Mouse (Mus musculus): ENCODE data around the gene Mab21l3.

Mab21l3 gene

DNA sequence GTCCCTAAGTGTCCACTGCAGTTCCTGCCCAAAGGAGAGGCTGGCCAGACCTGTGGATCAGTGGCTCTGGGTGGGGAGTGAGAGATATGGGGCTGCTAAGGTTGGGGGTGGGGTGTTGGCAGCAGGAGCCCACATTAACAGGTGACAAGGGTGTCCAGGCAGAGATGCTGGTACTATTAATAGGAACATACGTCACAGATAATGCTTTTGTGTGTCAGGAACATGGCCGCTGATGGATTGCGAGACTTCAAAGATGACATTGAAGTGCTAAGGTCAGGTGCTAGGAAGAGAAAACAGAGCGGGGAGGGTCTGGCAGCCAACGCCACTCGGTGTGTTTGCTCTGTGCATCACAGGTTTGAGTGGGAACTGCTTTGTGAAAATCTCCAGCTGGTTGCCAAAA is 44.4 kb downstream of the Mab21l3 start:
- no peak for DNase-seq (ENCODE audit: low spot score in 2 of 2)

DNA sequence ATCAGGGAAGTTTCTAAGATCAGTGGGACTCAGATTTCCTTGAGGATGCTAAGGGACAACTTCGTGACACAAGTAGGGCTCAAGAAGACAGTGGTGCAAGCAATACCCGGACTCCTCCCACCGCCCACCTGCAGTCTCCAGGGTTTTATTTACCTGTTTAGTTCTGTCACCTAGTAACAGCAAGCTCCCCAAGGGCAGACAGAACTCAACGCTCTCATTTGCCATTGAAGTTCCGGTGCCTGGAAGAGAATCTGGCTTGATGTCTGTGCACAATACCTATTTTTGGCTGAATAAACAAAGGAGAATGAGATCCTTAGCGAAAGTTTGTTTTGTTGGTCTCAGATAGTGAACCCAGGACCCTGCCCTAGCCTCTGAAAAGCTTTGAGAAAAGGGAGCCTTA is 45.0 kb downstream of the Mab21l3 start:
- DNase-seq (ENCODE audit: low spot score in 2 of 2) = no peak

DNA sequence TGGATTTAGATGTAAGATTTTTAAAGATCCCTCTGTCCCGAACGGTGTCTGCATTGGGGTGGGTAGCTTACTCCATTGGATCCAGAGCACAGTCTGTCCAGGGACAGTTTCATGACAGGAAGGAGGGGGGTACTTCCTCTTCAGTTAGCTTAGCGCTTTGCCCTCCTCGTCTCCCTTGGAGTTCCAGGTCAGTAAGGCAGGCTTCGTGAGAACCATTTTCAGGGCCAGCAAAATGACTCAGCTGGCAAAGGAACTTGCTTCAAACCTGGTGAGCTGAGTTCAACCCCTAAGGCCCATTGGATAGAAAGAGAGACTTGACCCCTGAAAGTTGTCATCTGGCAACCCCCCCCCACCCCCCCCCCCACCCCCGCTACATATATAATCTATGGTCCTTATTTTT is 46.0 kb downstream of the Mab21l3 start:
- DNase-seq (ENCODE audit: low spot score in 2 of 2) = no peak

DNA sequence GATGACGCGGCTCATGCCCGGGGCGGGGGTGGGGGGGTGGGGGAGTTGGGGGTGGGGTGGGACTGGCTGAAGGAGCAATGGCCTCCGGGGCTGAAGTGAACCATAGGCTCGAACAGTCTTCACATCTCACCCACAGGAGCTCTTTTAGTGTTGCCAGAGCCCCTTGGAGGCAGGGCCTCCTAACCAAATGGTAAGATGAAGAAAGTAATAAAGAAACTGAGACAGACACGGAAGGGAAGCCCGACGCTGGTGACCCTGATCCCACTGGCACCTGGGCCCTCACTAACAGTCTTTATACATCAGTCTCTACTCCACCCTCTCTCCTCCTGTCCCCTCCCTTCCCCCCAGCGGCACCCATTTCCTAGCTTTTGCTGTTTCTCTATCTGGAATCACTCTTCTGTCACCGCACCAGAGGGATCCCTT is 48.2 kb downstream of the Mab21l3 start:
- peak; percentile 39 to 40 for DNase-seq (ENCODE audit: low spot score in 2 of 2)

DNA sequence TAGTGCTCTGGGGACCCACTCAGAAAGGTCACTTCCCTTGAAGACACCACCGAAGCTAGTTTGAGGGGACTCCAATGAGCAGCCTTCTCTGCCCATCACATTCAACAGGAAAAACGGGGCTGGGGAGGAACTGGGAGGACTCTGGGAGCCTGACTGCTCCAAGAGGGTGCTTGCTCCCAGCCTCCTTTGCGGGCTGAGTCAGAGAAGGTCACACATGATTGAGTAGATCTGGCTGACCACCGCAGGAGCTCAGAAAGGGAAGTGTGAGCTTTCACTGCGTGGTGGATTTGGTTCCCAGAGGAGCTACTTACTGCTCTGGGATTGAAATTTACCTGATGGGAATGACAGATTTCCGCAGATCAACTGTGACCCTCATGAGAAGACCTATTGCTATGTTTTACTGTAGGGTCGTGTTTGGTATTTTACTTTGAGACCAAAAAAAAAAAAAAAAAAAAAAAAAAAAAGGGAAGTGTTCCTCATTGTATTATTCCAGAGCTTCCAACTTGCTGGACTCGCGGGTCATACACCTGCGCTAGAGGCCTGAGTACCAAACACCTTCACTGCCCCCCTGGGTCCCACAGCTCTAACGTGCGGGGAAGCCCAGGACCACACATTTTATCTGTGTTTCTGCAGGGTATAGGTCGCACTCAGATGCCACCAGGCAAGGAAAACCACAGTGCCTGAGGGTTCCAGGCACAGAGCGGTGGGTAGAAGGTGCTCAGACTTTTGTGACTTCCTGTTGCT is 48.7 kb downstream of the Mab21l3 start:
- DNase-seq (ENCODE audit: low spot score in 2 of 2) = peak; percentile 67 to 75

DNA sequence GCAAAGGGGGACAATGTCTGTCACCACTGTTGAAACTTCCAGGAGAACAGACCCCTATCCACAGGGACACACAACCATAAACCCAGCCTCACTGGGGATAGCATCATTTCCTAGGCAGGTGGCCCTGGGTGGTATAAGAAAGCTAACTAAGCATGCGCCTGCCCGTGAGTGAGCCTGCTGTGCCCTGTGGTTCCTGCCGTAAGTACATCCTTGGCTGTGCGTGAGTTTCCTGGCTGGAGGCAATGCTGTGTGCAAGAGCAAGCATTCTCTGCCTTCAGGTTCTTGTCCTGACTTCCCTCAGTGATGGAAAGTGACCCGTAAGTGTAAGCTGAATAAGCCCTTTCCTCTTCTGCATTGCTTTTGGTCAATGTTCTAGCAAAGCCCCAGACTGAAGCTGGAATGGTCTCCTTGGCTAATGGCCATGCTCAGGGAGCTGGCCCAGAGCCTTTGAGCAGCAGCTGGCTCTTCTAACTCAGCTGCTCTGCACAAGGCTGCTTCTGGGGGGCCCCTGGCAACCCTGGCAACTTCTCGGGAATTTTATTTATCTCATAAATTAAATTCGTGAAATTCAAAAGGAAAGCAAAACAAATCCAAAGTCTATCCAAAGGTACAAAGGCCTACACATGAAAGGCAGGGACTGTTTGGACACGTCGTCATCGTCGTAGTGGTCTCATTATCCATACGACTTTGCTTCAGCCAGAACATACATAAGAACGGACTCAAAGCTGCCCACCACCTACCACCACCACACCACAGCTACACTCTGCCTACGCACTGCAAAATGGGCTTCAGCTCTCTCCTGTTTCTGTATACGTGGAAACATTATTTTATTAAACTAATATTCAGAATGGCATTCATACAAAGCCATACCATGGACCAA is 50.7 kb downstream of the Mab21l3 start:
- no peak for DNase-seq (ENCODE audit: low spot score in 2 of 2)

DNA sequence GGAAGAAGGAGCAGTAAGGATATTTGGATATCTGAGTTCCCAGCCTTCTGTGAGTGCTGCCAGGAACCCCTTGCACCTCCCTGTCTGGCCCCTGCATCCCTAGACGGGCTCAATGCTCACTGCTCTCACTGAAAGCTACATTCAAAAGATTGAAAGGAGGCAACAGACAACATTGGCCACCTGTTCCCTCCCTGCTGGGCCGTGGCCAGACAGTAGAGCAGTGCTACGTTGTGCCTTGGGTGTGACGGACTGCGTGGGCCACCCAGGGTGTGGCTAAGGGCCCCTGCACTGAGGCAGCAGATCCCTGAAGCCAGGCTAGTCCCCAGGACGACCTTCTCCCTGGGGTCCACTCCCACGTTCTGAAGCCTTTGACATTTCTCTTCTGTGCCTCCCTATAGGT is 52.5 kb downstream of the Mab21l3 start:
- DNase-seq (ENCODE audit: low spot score in 2 of 2) = no peak

DNA sequence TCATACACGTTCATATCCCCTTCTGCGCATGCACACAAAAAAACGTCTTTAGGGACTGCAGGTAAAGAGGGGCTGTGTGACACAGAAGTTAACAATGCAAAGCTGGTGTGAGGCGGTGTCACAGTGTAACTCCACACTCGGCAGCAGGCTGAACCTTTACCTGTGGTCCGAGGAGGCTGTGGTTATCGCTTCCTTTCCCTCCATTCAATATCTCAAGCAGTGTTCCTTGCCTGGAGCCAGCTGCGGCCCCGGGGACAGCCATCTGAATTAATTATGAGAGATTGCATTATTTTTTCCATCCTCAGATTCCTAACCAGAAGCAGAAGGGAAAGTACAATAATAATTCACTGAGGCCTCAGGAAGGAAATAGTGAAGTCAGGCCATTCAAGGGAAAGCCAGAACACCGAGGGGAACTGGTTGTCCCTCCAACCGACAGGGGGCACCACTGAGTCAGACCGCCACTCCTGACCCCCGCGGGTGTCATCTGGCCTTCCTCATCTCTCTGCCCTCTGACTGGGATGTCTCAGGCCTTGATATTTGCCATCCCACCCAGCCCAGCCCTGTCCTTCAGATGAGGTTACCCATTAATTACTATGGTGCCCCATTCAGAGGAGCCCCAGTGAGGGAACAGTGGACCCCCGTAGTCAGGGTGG is 53.2 kb downstream of the Mab21l3 start:
- no peak for DNase-seq (ENCODE audit: low spot score in 2 of 2)

DNA sequence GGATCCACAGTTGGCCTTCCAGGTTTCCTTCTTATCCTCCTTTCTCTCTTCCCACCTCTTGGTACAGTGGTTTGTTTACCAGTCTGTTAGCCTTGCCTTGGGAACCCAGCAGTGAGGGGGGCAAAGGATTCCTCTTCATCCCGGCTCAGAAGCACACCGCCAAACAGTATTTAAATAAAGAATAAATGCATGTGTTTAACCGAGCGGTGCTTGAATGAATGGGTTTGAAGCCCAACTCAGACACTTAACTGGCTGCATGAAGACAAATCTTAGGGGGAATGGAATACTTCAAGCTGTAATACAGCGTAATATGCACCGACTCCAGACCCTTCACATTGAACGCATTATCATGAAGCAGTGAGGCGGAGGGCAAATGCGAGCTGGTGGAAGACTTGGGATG is 54.1 kb downstream of the Mab21l3 start:
- DNase-seq (ENCODE audit: low spot score in 2 of 2) = no peak

DNA sequence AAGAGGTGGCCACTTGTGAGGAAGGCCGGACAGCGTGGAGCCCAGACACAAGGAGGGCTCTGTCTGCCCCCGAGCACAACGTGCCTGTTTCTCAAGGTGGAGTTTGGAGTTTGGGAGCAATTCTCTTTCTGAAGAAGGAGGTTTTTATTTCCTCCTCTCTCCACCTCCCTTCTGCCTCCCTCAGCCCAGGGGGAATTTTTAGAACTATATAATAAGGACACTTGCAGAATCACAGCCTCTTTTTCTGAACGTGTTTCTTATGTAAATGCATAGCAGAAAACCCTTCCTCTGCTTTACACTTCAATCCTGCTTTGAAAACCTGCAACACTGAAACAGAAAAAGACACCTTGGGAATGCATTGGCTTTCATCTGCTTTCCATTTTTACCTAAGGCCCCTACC is 54.7 kb downstream of the Mab21l3 start:
- DNase-seq (ENCODE audit: low spot score in 2 of 2) = no peak

DNA sequence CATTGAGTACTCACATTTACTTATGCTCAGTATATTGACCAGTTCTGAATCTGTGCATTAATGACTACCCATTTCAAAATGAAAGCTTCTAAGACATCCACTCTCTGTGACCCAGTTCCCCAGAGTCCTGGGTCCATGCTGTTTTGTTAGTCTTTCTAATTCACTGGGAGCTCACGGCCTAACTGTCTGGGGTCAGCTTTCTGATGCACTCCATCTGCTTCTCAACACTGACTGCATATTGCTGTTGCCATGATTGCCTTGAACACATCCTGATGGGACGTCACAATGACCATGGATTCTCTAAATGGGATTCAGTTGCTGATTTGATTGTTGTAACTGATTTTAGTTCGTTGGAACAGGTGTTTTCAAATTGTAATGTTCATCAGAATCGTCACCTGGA is 56.6 kb downstream of the Mab21l3 start:
- DNase-seq (ENCODE audit: low spot score in 2 of 2) = no peak

DNA sequence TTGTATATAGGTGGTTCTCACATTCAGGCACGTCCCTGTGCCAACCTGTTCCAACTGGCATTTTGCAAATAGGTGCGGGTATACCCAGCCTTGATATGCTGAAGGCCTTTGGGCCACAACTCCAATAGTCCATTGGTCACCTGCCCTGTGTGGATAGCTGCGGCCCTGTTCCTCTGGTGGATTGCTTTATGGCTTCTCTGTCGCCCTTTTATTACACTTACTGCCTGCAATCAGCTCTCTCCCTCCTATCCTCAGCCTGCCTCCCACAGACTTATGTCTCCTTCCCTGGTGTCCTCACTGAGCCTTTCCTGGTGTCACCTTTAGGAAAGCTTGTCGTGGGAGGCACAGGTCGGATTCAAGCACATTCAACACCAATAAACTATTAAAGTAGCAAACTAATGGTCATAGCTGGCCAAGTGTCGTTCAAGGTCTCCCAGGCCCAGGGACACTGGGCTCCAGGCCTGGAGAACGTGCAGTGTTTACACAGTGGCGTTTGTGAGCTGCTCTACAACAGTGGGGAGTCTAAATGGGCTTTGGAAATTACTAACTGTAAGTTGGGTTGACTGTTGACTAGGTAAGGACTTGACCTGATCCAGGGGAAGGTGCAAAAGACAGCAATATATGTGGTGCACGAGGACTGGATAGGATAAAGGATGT is 63.9 kb downstream of the Mab21l3 start:
- DNase-seq (ENCODE audit: low spot score in 2 of 2) = no peak

DNA sequence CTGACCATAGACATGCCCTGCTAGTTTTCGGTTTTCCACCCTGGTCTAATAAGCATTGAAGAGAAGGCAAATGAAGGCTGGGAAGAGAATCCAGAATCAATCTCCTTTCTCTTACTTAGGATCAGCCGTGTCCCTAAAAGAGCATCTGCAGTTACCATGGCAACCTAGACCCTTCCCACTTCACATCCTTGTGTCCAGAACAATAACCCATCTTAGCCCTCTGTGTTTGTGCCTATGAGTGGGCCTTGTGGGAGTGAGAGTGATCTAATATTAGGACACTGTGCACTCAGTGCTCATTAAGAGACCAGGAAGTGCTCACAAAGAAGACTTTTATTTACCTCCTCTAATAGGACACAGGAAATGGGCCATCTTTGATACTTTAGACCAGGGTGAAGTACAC is 65.0 kb downstream of the Mab21l3 start:
- no peak for DNase-seq (ENCODE audit: low spot score in 2 of 2)

DNA sequence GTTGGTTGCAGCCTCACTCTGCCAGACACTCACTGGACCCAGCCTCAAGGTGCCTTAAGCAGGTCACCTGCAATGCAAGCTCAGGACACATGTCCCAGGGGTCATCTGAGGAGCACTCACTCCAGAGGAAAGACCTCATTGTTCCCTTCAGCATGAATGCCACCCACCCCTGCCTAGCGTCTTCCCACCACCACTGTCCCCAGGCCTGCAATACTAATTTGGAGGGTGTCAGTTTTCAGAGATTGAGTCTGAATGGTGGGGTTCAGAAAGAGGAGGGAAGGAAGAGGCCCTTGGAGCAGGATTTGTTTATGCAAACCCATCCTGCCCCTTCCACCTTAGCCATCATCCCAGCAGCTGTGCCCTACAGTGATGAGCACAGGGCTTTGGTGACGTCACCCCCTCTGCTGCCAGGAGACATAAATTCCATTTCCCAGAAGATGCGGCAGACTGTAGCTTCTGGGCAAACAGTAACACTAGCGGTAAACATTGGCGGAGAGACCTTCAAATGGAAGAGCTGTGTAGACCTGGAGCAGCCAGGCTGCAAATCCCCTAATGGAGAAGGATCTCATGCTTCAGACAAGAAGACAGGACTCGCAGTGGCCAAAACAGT is 67.8 kb downstream of the Mab21l3 start:
- no peak for DNase-seq (ENCODE audit: low spot score in 2 of 2)

DNA sequence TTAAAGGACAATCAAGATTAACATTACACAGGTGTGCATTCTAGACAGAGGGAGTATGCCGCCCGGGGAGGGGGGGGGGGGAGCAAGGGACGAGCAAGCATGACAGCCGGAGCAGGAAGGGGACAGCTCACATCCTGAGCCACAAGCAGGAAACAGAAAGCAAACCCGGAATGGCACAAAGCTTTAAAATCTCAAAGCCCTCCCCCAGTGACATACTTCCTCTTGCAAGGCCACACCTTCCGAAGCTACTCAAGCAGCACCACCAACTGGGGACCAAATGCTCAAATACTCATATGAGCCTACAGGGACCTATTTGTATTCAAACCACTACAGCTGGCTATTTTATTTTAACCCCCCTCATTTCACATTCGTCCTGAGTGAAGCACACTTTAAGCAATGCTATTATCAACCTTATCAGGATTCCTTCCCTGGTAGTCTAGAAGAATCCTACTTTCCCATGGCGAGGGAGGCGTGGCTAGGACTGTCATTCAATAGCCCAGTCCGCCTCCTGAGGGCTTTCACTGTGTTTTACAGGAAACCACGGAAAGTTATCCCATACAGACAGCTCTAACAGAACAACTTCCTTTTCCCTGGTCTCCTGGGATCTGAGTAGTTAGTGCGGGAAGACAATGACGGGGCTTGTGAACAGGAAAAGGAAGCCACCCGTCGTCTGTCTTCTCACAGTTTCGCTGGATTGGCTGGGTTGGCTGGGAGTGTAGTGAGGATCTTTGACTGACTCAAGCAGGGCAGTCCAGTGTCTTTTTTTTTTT is 69.7 kb downstream of the Mab21l3 start:
- no peak for DNase-seq (ENCODE audit: low spot score in 2 of 2)

DNA sequence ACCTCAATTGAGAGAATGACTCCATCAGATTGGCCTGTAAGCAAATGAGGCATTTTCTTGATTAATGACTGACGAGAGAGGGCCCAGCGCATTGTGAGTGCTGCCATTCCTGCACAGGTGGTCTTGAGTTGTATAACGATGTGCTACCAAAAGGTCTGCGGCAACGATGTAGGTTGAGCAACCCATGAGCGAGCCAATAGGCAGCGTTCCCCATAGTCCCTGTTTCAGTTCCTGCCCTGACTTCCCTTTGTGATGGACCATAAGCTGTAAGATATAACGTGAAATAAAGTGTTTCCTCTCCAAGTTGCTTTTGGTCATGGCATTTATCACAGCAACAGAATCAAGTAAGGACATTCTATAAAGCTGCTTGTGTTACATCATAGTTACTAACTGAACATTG is 73.0 kb downstream of the Mab21l3 start:
- no peak for DNase-seq (ENCODE audit: low spot score in 2 of 2)

DNA sequence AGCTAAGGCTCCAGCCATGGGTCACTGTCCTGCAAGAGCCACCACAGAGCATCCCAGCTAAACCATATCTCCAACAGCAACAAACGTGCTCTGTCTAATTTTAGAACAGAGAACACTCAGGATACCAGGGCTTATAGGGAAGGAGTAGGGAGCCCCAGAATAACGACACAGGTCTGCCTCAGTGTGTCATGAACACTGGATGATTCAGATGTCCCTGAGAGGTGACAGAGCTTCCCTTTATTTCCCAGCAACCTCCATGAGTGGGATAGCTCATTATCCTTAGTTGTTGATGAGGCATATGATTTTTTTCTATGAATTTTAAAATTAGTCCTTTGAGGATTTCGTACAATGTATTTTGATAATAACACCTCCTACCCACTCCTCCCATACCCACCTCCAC is 78.2 kb downstream of the Mab21l3 start:
- DNase-seq (ENCODE audit: low spot score in 2 of 2) = no peak

DNA sequence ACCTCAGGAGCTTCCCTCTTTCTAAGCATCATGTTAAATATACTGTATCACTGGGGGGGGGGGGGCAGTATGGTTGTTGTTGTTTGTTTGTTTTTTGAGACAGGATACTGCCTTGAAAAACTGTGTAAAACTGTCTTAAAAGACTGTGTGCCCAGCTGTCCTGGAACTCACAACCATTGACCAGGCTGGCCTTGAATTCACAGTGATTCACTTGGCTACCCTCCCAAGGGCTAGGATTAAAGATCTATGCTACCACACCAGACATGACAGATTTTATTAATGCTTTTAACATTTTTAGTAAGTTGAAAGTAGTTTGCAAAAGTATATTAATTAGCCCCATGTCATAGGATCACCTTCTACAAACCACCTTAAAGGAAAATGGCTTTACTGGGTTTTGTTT is 85.2 kb downstream of the Mab21l3 start:
- no peak for DNase-seq (ENCODE audit: low spot score in 2 of 2)

Data from thymus, postnatal 10 days (tissue).